24 mouse cellular contexts compared by ENCODE assay signal in the genomic region with DNA sequence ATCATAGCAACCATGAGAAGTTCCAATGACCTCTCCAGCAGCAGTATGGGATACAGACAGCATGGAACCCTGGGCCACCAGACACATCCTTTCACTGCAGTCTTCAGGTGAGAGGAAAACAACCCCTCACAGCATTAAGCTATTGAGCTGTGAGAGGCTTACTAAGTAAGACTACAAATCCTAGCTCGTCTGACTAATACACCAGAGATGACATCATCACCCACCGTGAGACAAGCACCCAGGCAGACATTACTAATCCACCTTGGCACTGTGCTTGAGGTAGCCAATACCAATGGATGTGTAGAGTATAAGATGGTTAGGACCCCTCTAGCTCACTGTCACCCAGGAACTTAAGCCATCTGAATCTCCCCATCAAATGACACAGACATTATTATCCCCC.
DNase-seq lines count a peak whose midpoint lies in the region; ATAC-seq lines count a peak whose summit lies in the region.
"Had no signal": no experiment of that assay in that cellular context is flagged by ENCODE, and none has a peak within 500 bp of the region (broad histone marks: within the 10 kb centered on the region; RNA-seq: fewer than 3 reads in every experiment).

No protein-coding gene starts in this region.

- H3K9me3 ChIP-seq in heart, embryonic 12.5 days (replicated peaks) = peaks cover 8% of the 10 kb centered on the region; the same call in 1 of the 2 replicates
- peaks cover 14% of the 10 kb centered on the region for H3K9me3 ChIP-seq in kidney, embryonic 16.5 days (ENCODE audit: low read length)
- H3K9me3 ChIP-seq: embryonic facial prominence, embryonic 15.5 days; forebrain, embryonic 15.5 days had no signal

- no peak overlapping the region for H3K9ac ChIP-seq in heart, embryonic 12.5 days
- H3K9ac ChIP-seq in kidney, embryonic 16.5 days (replicated peaks; ENCODE audit: low read length) = no peak overlapping the region
- H3K9ac ChIP-seq: embryonic facial prominence, embryonic 12.5 days; embryonic facial prominence, embryonic 15.5 days; forebrain, embryonic 12.5 days; forebrain, embryonic 15.5 days; heart, embryonic 13.5 days; hindbrain, embryonic 12.5 days; hindbrain, embryonic 15.5 days had no signal

- no peak for DNase-seq in heart, postnatal 25 days (ENCODE audit: low spot score)
- peak; percentile 50 for DNase-seq in 416B (ENCODE audit: low read depth)
- peak; percentile 13 for DNase-seq in R1 (ENCODE audit: low read depth, low spot score)
- DNase-seq in right cerebral cortex, adult 18-20 months = no peak
- DNase-seq: adrenal gland, postnatal 14 days; cerebellum, adult 11-12 months; cerebellum, adult 8-10 months; cerebellum, postnatal 25 days; gastrocnemius, postnatal 25 days; heart, adult 18-20 months; heart, postnatal 14 days; kidney, adult 8-10 months had no signal

- no peak overlapping the region for H3K4me3 ChIP-seq in heart, embryonic 12.5 days
- no peak overlapping the region for H3K4me3 ChIP-seq in kidney, embryonic 16.5 days (ENCODE audit: low read length)
- H3K4me3 ChIP-seq: embryonic facial prominence, embryonic 12.5 days; embryonic facial prominence, embryonic 15.5 days; forebrain, embryonic 12.5 days; forebrain, embryonic 15.5 days; heart, embryonic 13.5 days; hindbrain, embryonic 12.5 days; hindbrain, embryonic 15.5 days had no signal

- intact Hi-C loops in heart, postnatal 25 days (cut with DNase I) = no loop called here

- H3K27ac ChIP-seq in heart, embryonic 12.5 days (ENCODE audit: poor library complexity, severe bottlenecking) = no peak overlapping the region
- no peak overlapping the region for H3K27ac ChIP-seq in kidney, embryonic 16.5 days (ENCODE audit: low read length)
- H3K27ac ChIP-seq: embryonic facial prominence, embryonic 12.5 days; embryonic facial prominence, embryonic 15.5 days; forebrain, embryonic 12.5 days; forebrain, embryonic 15.5 days; heart, embryonic 13.5 days; hindbrain, embryonic 12.5 days; hindbrain, embryonic 15.5 days had no signal

- 0 out of 2 replicates have a peak, but pooled peaks have one; percentile 18 for ATAC-seq in heart, embryonic 12.5 days (ENCODE audit: insufficient number of reproducible peaks, low FRiP score)
- ATAC-seq in kidney, embryonic 16.5 days (ENCODE audit: low FRiP score, low TSS enrichment) = no peak
- ATAC-seq: CD4-positive, CD25-positive, alpha-beta regulatory T cell, adult 4 months; forebrain, embryonic 15.5 days; intestine, postnatal 0 days; Patski had no signal

- no peak overlapping the region for H3K4me2 ChIP-seq in heart, embryonic 12.5 days
- H3K4me2 ChIP-seq in kidney, embryonic 16.5 days (replicated peaks; ENCODE audit: low read depth, low read length) = no peak overlapping the region
- H3K4me2 ChIP-seq: embryonic facial prominence, embryonic 12.5 days; embryonic facial prominence, embryonic 15.5 days; forebrain, embryonic 12.5 days; forebrain, embryonic 15.5 days; heart, embryonic 13.5 days; hindbrain, embryonic 12.5 days; hindbrain, embryonic 15.5 days had no signal

- H3K27me3 ChIP-seq in heart, embryonic 12.5 days (replicated peaks) = 0 out of 2 replicates have a peak, but pooled peaks cover 7% of the 10 kb centered on the region
- no peaks in the 10 kb centered on the region for H3K27me3 ChIP-seq in kidney, embryonic 16.5 days (ENCODE audit: insufficient read depth, low read length)
- H3K27me3 ChIP-seq: embryonic facial prominence, embryonic 12.5 days; embryonic facial prominence, embryonic 15.5 days; forebrain, embryonic 12.5 days; forebrain, embryonic 15.5 days; heart, embryonic 13.5 days; hindbrain, embryonic 12.5 days; hindbrain, embryonic 15.5 days; Patski had no signal

- H3K36me3 ChIP-seq in heart, embryonic 12.5 days = no peaks in the 10 kb centered on the region
- no peaks in the 10 kb centered on the region for H3K36me3 ChIP-seq in kidney, embryonic 16.5 days (ENCODE audit: insufficient read depth, low read length)
- H3K36me3 ChIP-seq: embryonic facial prominence, embryonic 12.5 days; embryonic facial prominence, embryonic 15.5 days; forebrain, embryonic 12.5 days; forebrain, embryonic 15.5 days; heart, embryonic 13.5 days; hindbrain, embryonic 12.5 days; hindbrain, embryonic 15.5 days had no signal

- no peaks in the 10 kb centered on the region; the same call in 1 of the 2 replicates for H3K4me1 ChIP-seq in heart, embryonic 12.5 days (replicated peaks)
- no peaks in the 10 kb centered on the region for H3K4me1 ChIP-seq in kidney, embryonic 16.5 days (ENCODE audit: insufficient read depth, low read length)
- H3K4me1 ChIP-seq: forebrain, embryonic 15.5 days; heart, embryonic 13.5 days had no signal

- 39% methylated on average over 2 of the region's 2 CpGs for WGBS in heart, embryonic 12.5 days
- WGBS in kidney, embryonic 16.5 days = 55% methylated on average over 2 of the region's 2 CpGs

Comparison
In these comparisons a context has a peak if more than half of its experiments do, and no peak if none do; other contexts are left out.
1. DNase-seq: peak in 416B (single experiment) and R1 (single experiment); none in heart, postnatal 25 days (single experiment) and right cerebral cortex, adult 18-20 months (single experiment).